Mouse (Mus musculus) bone marrow macrophage, adult 2 months (primary cell): ENCODE results near the gene Stk11ip.

ENCODE experiments used
- CTCF ChIP-seq: IDR thresholded peaks from 2 replicates; pipeline ENCODE4 v1.5.1; 2012; ENCODE audit warnings: low read depth, mild to moderate bottlenecking, low read length, moderate library complexity
- POLR2A ChIP-seq: IDR thresholded peaks from 2 replicates; pipeline ENCODE4 v1.6.1; 2012; ENCODE audit warnings: mild to moderate bottlenecking, low read depth, low read length, borderline replicate concordance

- no peak for TF ChIP-seq CTCF
- no peak for TF ChIP-seq POLR2A
These were observed 52.4 kb downstream of the Stk11ip start for GRCm38 (mm10) chr1:75573715-75574114.
